Comparison of ENCODE assay signal across 18 mouse cellular contexts in the genomic region with DNA sequence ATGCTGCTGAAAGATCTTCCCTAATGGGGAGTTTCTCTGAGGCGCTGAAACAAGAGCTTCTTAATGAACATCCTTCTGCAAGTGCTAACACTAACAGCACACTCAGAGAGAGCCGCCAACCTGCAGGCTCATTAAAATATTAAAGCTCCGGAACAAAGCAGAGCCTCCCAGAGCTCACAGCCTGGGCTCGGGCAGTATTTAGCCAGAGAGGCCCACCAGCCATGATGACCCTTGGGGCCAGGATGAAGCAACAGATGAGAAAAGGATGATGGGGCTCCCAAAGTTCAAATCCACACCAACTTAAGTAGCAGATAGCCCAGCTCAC. TPM values are rescaled to one million over a fixed set of nuclear protein-coding genes. Genes with fewer than 3 reads are reported as not detected.
DNase-seq lines count a peak whose midpoint lies in the region; ATAC-seq and TF ChIP-seq lines count a peak whose summit lies in the region.
"Had no signal": no experiment of that assay in that cellular context is flagged by ENCODE, and none has a peak within 500 bp of the region (broad histone marks: within the 10 kb centered on the region; RNA-seq: fewer than 3 reads in every experiment).

No protein-coding gene starts in this region.

- H3K36me3 ChIP-seq in kidney, postnatal 0 days (ENCODE audit: insufficient read depth, low read length), result 0 out of 2 replicates have a peak, but pooled peaks cover under 1% of the 10 kb centered on the region
- peaks cover 31% of the 10 kb centered on the region for H3K36me3 ChIP-seq in forebrain, embryonic 14.5 days (ENCODE audit: control insufficient read depth, insufficient read depth, low read length)

- H3K27me3 ChIP-seq in kidney, postnatal 0 days (ENCODE audit: insufficient read depth, low read length), result no peaks in the 10 kb centered on the region
- no peaks in the 10 kb centered on the region for H3K27me3 ChIP-seq in forebrain, embryonic 14.5 days (replicated peaks; ENCODE audit: control insufficient read depth, insufficient read depth, low read length)
- H3K27me3 ChIP-seq: embryonic facial prominence, embryonic 13.5 days; heart, embryonic 12.5 days; limb, embryonic 12.5 days had no signal

- H3K27ac ChIP-seq in kidney, postnatal 0 days, result 0 out of 2 replicates have a peak overlapping the region, but pooled peaks have one; percentile 1
- H3K27ac ChIP-seq in forebrain, embryonic 14.5 days (ENCODE audit: low read depth, low read length), result 0 out of 2 replicates have a peak overlapping the region, but pooled peaks have one; percentile 33
- H3K27ac ChIP-seq: embryonic facial prominence, embryonic 13.5 days; layer of hippocampus, adult 2 months; limb, embryonic 12.5 days; liver, embryonic 14.5 days had no signal

- peak; percentile 43 for DNase-seq in embryo, embryonic 10 days (ENCODE audit: low spot score)
- no peak for DNase-seq in embryo, embryonic 9.5 days (ENCODE audit: extremely low spot score)
- DNase-seq in kidney, postnatal 0 days (ENCODE audit: low spot score), result no peak
- DNase-seq in kidney, postnatal 10 days, result no peak
- peak; percentile 74 for DNase-seq in forebrain, embryonic 14.5 days (ENCODE audit: low spot score)
- DNase-seq in retina, postnatal 1 day, result peak; percentile 90
- DNase-seq in layer of hippocampus, postnatal 14 days (ENCODE audit: low spot score in 2 of 2), result no peak
- DNase-seq in heart, postnatal 10 days, result no peak
- DNase-seq: cerebellum, postnatal 14 days; gastrocnemius, postnatal 10 days; right cerebral cortex, postnatal 25 days had no signal

- WGBS in kidney, postnatal 0 days, result 18% methylated on average over 4 of the region's 4 CpGs
- WGBS in forebrain, embryonic 14.5 days, result 3% methylated on average over 4 of the region's 4 CpGs

- no peak for TF ChIP-seq CTCF in kidney, postnatal 0 days (IDR thresholded peaks at IDR 0.05; ENCODE audit: low read depth)

- no peak overlapping the region for H3K4me3 ChIP-seq in kidney, postnatal 0 days (replicated peaks; ENCODE audit: low read depth, low read length)
- H3K4me3 ChIP-seq in forebrain, embryonic 14.5 days (ENCODE audit: low read depth, low read length), result no peak overlapping the region
- H3K4me3 ChIP-seq: embryonic facial prominence, embryonic 13.5 days; heart, embryonic 12.5 days; layer of hippocampus, adult 2 months; limb, embryonic 12.5 days had no signal

- H3K9me3 ChIP-seq in kidney, postnatal 0 days (replicated peaks; ENCODE audit: low read length), result no peaks in the 10 kb centered on the region
- no peaks in the 10 kb centered on the region for H3K9me3 ChIP-seq in forebrain, embryonic 14.5 days (replicated peaks; ENCODE audit: control insufficient read depth, low read length)
- H3K9me3 ChIP-seq: embryonic facial prominence, embryonic 13.5 days; heart, embryonic 12.5 days; limb, embryonic 12.5 days had no signal

- H3K4me2 ChIP-seq in kidney, postnatal 0 days (ENCODE audit: low read length), result 0 out of 2 replicates have a peak overlapping the region, but pooled peaks have one; percentile 7
- peak overlapping the region; percentile 16 for H3K4me2 ChIP-seq in forebrain, embryonic 14.5 days (ENCODE audit: low read length)
- H3K4me2 ChIP-seq: embryonic facial prominence, embryonic 13.5 days; heart, embryonic 12.5 days; limb, embryonic 12.5 days had no signal

- no peak overlapping the region for H3K9ac ChIP-seq in kidney, postnatal 0 days (ENCODE audit: low read depth, low read length)
- no peak overlapping the region for H3K9ac ChIP-seq in forebrain, embryonic 14.5 days (ENCODE audit: low read length)
- H3K9ac ChIP-seq: embryonic facial prominence, embryonic 13.5 days; heart, embryonic 12.5 days; limb, embryonic 12.5 days; liver, embryonic 14.5 days had no signal

- ATAC-seq in kidney, postnatal 0 days (replicated peaks; ENCODE audit: low FRiP score, low read depth), result no peak
- peak; percentile 69 for ATAC-seq in forebrain, embryonic 14.5 days
- ATAC-seq: activated CD4-positive, CD25-positive, alpha-beta regulatory T cell, adult 4 months; lung, postnatal 0 days had no signal

- H3K4me1 ChIP-seq in kidney, postnatal 0 days (replicated peaks; ENCODE audit: insufficient read depth, low read length), result peaks cover 8% of the 10 kb centered on the region; the same call in 1 of the 2 replicates
- peaks cover 33% of the 10 kb centered on the region for H3K4me1 ChIP-seq in forebrain, embryonic 14.5 days (ENCODE audit: control insufficient read depth, insufficient read depth, low read length)

- intact Hi-C loops in heart, postnatal 10 days (cut with DNase I), result no loop called here

RNA-seq across cellular contexts. Expression of a gene that starts 20.8 kb away (rescaled TPM):
- 24.0 and 27.4 TPM in 2 replicates for polyA plus RNA-seq in kidney, postnatal 0 days (2015; fragmentation: Nextera tagmentation; extraction: Ambion mirVana)
- 48.9 and 50.2 TPM in 2 replicates for polyA plus RNA-seq in forebrain, embryonic 14.5 days (2014; fragmentation: Nextera tagmentation; extraction: Ambion mirVana)
- total RNA-seq in layer of hippocampus, postnatal 14 days (2021), result 10 to 100 TPM; 31.6 to 35.0 TPM
- total RNA-seq in heart, postnatal 10 days (2021), result 10 to 100 TPM; 44.6 to 49.7 TPM

RNA-seq across cellular contexts. Expression of a gene that starts 50.1 kb away (rescaled TPM):
- polyA plus RNA-seq in kidney, postnatal 0 days (2015; fragmentation: Nextera tagmentation; extraction: Ambion mirVana), result 160 and 169 TPM in 2 replicates
- 114 and 135 TPM in 2 replicates for polyA plus RNA-seq in forebrain, embryonic 14.5 days (2014; fragmentation: Nextera tagmentation; extraction: Ambion mirVana)
- total RNA-seq in layer of hippocampus, postnatal 14 days (2021), result 100 to 1,000 TPM in 1 of 2 experiments, 10 to 100 TPM in 1; 96.8 to 108 TPM
- total RNA-seq in heart, postnatal 10 days (2021), result 10 to 100 TPM; 43.4 to 44.8 TPM

Comparison
In these comparisons a context has a peak if more than half of its experiments do, and no peak if none do; other contexts are left out.
1. DNase-seq: peak in embryo, embryonic 10 days (single experiment), forebrain, embryonic 14.5 days (single experiment) and retina, postnatal 1 day (single experiment); none in embryo, embryonic 9.5 days (single experiment), kidney, postnatal 0 days (single experiment), kidney, postnatal 10 days (single experiment), layer of hippocampus, postnatal 14 days (0 of 2) and heart, postnatal 10 days (0 of 2).